Mouse (Mus musculus): ENCODE data around the gene Chpf. TPM values are rescaled to one million over a fixed set of nuclear protein-coding genes. Genes with fewer than 3 reads are reported as not detected.
A peak's percentile ranks its signal among the peaks of the same experiment; 100 is the strongest.

Chpf gene
- polyA plus RNA-seq, 1 experiment from 2014 or later: 5.6 TPM

DNA sequence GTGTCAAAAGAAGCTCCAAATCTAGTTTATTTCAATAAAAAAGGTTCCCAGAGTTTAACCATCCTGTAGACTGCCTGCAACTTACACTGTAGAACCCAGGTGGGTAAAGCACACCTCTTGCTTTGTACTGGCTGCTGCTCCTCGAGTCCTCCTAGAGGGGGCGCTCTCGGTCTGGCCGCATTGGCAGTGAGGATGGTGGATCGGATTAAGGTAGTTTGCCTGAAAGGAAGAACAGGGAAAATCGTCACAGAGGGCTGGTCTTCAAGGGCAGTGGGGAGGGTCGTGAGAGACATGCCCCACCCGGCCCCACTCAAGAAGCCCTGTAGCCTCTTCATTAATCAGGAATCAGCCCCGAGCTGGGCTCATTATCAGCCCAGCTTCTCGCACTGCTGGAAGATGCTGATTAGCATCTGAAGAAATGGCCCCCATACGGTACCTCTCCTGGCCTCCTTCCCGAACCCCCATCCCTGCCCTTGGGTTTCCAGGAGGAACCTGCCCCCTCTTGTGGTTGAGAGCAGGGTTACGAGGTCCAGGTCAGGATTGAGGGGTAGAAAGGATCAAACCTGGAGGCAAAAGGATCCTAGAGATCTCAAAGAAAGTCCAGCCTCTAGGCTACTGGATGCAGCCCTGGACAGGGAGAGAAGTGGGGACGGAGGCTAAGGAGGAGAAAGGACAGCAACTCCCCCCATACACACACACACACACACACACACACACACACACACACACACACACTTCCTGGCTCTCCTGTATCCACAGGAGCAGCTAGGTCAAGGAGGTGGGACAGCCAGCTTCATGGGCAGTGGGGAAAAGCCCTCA lies 22.2 kb downstream of the Chpf start:
- Histone ChIP-seq H3K4me3 (replicated peaks) (no peak overlapping the region), H3K4me2 (no peak overlapping the region), H3K27me3 (peaks cover 85% of the 10 kb centered on the region), H3K4me1 (replicated peaks) (peaks cover 35% of the 10 kb centered on the region), H3K9ac (no peak overlapping the region), H3K9me3 (replicated peaks) (no peaks in the 10 kb centered on the region), H3K36me3 (no peaks in the 10 kb centered on the region), H3K27ac (no peak overlapping the region)
- DNase-seq: no peak
- WGBS (ENCODE audit: insufficient replicate concordance): 8% methylated on average over 13 of the region's 14 CpGs
- no peak for ATAC-seq (ENCODE audit: low read depth)

DNA sequence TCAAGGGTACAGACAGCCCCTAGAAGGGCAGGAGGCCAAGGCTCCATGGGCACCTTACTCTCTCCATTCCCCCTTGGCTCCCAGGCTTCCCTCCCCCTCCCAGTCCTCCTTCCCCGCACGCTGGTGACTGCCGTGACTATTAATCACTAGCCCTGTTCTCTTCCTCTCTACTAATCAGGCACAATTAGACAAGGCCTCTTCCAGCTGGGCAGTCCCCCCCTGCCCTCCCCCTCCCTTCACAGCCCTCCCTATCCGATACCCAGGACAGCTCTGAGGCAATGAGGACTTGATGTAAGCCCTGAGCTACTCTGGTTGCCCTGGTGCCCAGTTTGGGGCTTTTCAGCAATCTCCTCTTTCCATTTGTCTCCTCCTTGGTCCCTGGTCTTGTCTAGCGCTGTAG lies 23.2 kb downstream of the Chpf start:
- no peak overlapping the region for H3K27ac ChIP-seq
- H3K4me3 ChIP-seq (replicated peaks): no peak overlapping the region
- no peak for ATAC-seq (ENCODE audit: low read depth)
- no peak overlapping the region for H3K4me2 ChIP-seq
- H3K4me1 ChIP-seq (replicated peaks): peaks cover 34% of the 10 kb centered on the region
- DNase-seq: no peak
- 27% methylated on average over 5 of the region's 5 CpGs for WGBS (ENCODE audit: insufficient replicate concordance)
- H3K27me3 ChIP-seq: peaks cover 95% of the 10 kb centered on the region
- no peaks in the 10 kb centered on the region for H3K36me3 ChIP-seq
- H3K9me3 ChIP-seq (replicated peaks): no peaks in the 10 kb centered on the region
- no peak overlapping the region for H3K9ac ChIP-seq

DNA sequence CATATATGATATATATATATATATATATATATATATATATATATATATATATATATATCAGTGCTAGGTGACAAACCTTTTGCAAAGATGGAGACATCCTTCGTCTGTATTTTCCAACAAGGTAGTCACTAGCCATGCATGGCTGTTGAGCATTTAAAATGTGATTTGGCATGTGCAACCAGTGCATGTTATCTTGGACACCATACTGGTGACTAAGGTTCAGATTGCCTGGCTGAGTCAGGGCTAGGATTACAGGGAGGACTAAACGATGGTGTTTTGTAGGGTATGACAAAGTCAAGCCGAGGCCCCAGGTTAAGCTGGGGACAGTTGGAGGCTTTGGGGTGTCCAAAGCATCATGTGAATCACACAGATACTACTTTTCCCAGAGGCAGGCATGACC lies 23.7 kb downstream of the Chpf start:
- ATAC-seq (ENCODE audit: low read depth): no peak
- WGBS (ENCODE audit: insufficient replicate concordance): 46% methylated on average over 3 of the region's 3 CpGs

DNA sequence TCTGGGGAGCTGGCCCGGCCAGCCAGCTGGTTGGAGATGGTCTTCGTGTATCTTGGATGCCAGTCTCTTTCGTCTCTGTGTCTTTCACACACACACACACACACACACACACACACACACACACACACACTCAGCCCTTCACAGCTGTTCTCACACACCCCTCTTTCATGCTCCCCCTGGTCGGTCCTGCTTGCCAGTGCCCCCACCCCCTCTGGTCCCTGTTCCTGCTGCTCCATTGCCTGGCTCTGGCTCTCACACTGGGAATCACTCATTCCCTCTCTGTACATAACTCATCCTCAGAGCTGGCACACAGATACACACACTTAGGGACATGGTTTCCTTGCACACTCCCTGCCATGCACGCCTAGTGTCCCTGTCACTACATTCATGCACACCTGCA lies 27.2 kb downstream of the Chpf start:
- Histone ChIP-seq H3K9me3 (replicated peaks) (no peaks in the 10 kb centered on the region), H3K36me3 (no peaks in the 10 kb centered on the region), H3K9ac (no peak overlapping the region), H3K4me1 (replicated peaks) (peaks cover 50% of the 10 kb centered on the region), H3K4me3 (replicated peaks) (no peak overlapping the region), H3K27ac (no peak overlapping the region), H3K4me2 (no peak overlapping the region), H3K27me3 (peaks cover 100% of the 10 kb centered on the region)
- no peak for DNase-seq
- no peak for ATAC-seq (ENCODE audit: low read depth)
- WGBS (ENCODE audit: insufficient replicate concordance): 62% methylated on average over 5 of the region's 5 CpGs

More for the DNA sequence above, 23.7 kb downstream of the Chpf start:
- Histone ChIP-seq H3K4me2 (no peak overlapping the region), H3K27me3 (peaks cover 99% of the 10 kb centered on the region), H3K27ac (no peak overlapping the region), H3K36me3 (no peaks in the 10 kb centered on the region), H3K4me3 (replicated peaks) (no peak overlapping the region), H3K9me3 (replicated peaks) (no peaks in the 10 kb centered on the region), H3K9ac (no peak overlapping the region), H3K4me1 (replicated peaks) (peaks cover 39% of the 10 kb centered on the region)
- no peak for DNase-seq

DNA sequence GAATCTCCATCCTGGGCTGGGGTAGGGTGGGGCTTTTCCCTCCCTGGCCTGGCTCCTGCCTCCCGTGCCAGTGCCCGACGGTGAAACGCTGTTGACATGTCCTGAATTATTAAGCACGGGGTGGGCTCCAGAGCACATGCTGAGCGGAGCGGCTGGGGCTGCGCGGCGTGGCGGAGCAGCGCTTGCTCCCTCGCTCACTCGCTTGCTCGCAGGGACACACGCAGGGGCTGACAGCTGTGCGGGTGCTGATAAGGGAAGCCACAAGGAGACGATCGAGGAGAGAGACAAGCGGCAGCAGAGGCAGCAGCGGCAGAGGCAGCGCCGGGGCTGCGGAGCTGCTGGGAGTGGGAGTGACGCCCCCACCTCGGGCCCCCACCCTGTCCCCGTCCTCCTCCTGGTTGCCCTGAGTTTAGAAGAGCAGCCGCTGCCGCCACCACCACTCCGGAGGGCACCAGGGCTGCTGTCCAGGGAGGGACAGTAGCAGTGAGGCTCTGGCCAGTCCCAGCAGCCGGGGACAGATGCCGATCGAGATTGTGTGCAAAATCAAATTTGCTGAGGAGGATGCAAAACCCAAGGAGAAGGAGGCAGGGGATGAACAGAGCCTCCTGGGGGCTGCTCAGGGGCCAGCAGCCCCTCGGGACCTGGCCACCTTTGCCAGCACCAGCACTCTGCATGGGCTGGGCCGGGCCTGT lies 28.6 kb downstream of the Chpf start, which contains the start of gene Asic4:
Asic4 (plus strand) TSS at position 123 of the 692 bp plus-strand sequence.
- peak within 1 kb of the TSS; percentile 59 for H3K9ac ChIP-seq
- peaks cover 98% of the 10 kb centered on the region for H3K27me3 ChIP-seq
- no peak within 1 kb of the TSS for H3K27ac ChIP-seq
- peak within 1 kb of the TSS; percentile 66 for H3K4me2 ChIP-seq
- ATAC-seq (ENCODE audit: low read depth): peak; percentile 55
- peaks cover 58% of the 10 kb centered on the region for H3K4me1 ChIP-seq (replicated peaks)
- peak; percentile 68 for DNase-seq
- no peaks in the 10 kb centered on the region for H3K36me3 ChIP-seq
- under 1% methylated on average over 35 of the region's 35 CpGs for WGBS (ENCODE audit: insufficient replicate concordance)
- no peaks in the 10 kb centered on the region for H3K9me3 ChIP-seq (replicated peaks)
- H3K4me3 ChIP-seq (replicated peaks): peak within 1 kb of the TSS; percentile 42

DNA sequence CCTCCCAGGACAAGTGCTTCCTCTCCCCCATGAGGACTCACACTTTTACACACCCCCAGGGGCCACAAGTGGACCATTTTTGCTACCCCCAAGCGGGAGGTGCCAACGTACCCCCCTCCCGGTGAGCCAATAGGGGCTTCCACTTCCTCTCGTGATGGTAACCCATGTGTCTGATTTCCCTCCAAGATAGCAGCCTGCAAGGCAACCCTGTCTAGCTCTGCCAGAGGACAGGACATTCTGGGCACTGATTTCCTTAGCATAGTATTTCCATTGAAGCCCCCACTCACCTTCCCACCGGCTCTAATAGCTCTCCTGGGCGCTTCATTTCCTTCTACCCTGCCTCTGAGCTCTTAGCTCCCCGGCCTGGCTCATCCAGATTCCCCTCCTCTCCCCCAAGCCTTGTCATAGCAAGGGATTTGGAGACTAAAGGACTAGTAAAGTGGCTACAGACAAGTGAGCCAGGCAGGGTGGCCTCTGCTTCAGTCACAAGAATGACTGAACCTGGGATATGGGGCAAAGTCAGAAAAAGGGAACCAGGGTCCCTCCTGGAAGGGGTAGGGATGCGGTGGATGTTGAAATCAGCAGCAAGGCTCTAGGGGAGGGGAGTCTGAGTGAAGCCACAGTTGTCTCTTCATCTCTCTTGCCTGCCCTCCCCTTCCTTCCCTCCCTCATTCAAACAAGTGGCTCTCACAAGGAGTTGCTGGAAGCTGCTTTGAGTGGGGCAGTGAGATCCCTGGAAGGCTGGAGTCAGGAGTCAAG lies 29.6 kb downstream of the Chpf start:
- DNase-seq (no peak), ATAC-seq (ENCODE audit: low read depth) (no peak)
- no peak overlapping the region for H3K27ac ChIP-seq
- H3K27me3 ChIP-seq: peaks cover 97% of the 10 kb centered on the region
- no peaks in the 10 kb centered on the region for H3K9me3 ChIP-seq (replicated peaks)
- H3K4me3 ChIP-seq (replicated peaks): peak overlapping the region; percentile 42
- peaks cover 67% of the 10 kb centered on the region for H3K4me1 ChIP-seq (replicated peaks)
- WGBS (ENCODE audit: insufficient replicate concordance): under 1% methylated on average over 8 of the region's 8 CpGs
- no peaks in the 10 kb centered on the region for H3K36me3 ChIP-seq
- H3K4me2 ChIP-seq: peak overlapping the region; percentile 66
- peak overlapping the region; percentile 59; the same call in 1 of the 2 replicates for H3K9ac ChIP-seq

DNA sequence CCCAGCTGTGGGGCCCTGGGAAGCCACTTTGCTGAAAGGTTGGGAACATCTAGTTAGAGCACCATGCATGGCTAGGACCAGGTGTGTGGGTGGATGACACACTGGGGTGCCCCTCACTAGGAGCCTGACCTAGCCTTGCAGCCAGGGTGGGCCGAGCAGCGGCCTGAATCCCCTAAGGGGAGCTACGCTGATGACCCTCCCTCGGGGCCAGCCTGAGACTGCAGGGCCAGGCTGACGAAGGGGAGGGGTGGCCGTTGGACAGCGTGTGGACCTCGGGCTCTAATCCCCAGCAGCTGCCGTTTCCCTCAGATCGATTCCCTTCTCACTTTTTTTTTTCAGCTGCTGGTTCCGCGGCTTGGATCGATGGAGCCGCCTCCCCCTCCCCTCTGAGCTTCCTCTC lies 30.2 kb downstream of the Chpf start:
- under 1% methylated on average over 13 of the region's 14 CpGs for WGBS (ENCODE audit: insufficient replicate concordance)

DNA sequence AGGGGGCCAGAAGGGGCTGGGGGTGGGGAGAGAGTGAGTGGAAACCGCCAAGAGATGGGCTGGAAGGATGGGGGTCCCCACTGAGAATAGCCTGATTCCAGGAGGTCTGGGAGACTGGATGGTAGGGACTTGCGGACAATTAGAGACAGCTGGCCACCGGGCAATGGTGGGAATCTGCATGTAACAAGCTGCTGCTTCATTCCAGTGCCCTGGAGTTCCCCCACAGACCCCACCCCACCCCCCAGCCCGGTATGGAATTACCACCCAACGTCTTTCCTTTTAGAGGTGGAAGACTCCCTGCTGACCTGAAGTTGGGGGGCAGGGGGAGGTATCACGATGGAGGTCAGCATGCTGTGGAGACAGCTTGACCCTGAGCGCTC lies 31.1 kb downstream of the Chpf start:
- Histone ChIP-seq H3K9me3 (replicated peaks) (no peaks in the 10 kb centered on the region), H3K4me2 (peak overlapping the region; percentile 66), H3K27ac (no peak overlapping the region), H3K9ac (0 out of 2 replicates have a peak overlapping the region, but pooled peaks have one; percentile 41), H3K4me1 (replicated peaks) (peaks cover 79% of the 10 kb centered on the region), H3K4me3 (replicated peaks) (peak overlapping the region; percentile 41; the same call in 1 of the 2 replicates), H3K36me3 (no peaks in the 10 kb centered on the region), H3K27me3 (peaks cover 83% of the 10 kb centered on the region)
- ATAC-seq (ENCODE audit: low read depth) (no peak), DNase-seq (no peak)
- WGBS (ENCODE audit: insufficient replicate concordance): 2% methylated on average over 7 of the region's 7 CpGs

More for the DNA sequence above, 30.2 kb downstream of the Chpf start:
- DNase-seq (no peak), ATAC-seq (ENCODE audit: low read depth) (no peak)
- Histone ChIP-seq H3K4me1 (replicated peaks) (peaks cover 73% of the 10 kb centered on the region), H3K36me3 (no peaks in the 10 kb centered on the region), H3K4me2 (0 out of 2 replicates have a peak overlapping the region, but pooled peaks have one; percentile 2), H3K9me3 (replicated peaks) (no peaks in the 10 kb centered on the region), H3K4me3 (replicated peaks) (no peak overlapping the region), H3K27ac (no peak overlapping the region), H3K27me3 (peaks cover 92% of the 10 kb centered on the region), H3K9ac (no peak overlapping the region)

DNA sequence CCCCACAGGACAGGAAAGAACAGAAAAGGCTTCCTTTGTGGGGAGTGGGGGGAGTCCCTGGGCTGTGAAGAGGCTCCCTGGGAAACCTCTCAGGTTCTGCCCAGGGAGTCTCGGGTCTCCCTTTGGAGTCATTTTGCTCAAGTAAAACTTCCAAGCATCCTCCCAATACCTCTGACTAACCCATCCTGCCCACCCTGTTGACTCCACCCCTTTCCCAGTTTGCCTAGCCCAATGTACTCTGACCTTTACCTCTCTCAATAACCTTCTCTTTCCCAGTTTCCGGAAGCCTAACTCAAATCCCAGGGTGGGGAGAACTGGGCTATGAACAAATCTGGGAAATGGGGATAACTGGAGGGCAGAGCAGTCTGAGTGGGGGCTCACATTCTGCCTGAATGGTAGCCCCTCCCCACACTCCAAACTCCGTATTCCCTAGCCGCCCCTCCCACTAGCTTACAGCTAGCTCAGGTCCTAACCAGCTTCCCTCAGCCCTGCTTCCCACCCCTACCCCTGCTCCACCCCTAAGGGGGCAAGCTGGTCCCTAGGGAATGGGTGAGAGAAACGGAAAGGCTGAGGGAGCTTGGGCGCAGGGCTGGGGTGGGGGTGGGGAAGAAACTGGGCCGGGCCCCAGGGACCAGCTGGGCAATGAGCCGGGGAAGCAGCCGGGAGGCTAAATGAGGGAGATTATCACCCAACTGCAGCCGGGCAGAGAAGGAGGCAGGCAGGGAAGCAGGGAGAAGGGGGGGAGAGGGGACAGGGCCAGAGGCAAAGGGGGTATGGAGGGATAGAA lies 31.6 kb downstream of the Chpf start:
- Histone ChIP-seq H3K4me1 (replicated peaks) (peaks cover 79% of the 10 kb centered on the region), H3K27ac (peak overlapping the region; percentile 39; the same call in 1 of the 2 replicates), H3K9me3 (replicated peaks) (no peaks in the 10 kb centered on the region), H3K4me3 (replicated peaks) (peak overlapping the region; percentile 41), H3K27me3 (peaks cover 77% of the 10 kb centered on the region), H3K4me2 (peak overlapping the region; percentile 66), H3K9ac (peak overlapping the region; percentile 49; the same call in 1 of the 2 replicates), H3K36me3 (no peaks in the 10 kb centered on the region)
- 1% methylated on average over 10 of the region's 10 CpGs for WGBS (ENCODE audit: insufficient replicate concordance)
- DNase-seq (no peak), ATAC-seq (ENCODE audit: low read depth) (no peak)

DNA sequence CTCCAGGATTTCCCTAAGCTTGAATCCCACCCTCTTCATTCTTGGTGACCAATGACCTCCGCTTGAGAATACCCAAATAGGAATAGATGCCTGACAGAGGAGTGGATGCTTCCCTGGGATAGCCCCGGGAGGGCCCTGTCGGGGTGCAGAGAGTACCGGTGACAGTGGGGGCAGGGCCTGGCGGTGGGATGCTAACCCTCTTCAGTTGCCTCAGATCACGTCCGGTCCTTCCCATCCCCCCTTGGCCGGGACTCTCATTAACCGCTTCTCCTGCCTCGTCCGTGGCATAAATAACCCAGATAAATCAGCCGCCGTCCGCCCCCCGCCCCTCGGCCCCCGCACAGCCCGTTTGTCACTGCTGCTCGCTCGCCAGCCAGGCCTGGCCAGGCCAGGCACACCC lies 32.5 kb downstream of the Chpf start:
- Histone ChIP-seq H3K9me3 (replicated peaks) (no peaks in the 10 kb centered on the region), H3K27ac (peak overlapping the region; percentile 73), H3K27me3 (peaks cover 69% of the 10 kb centered on the region), H3K4me2 (peak overlapping the region; percentile 66), H3K9ac (peak overlapping the region; percentile 49), H3K36me3 (0 out of 2 replicates have a peak, but pooled peaks cover 2% of the 10 kb centered on the region), H3K4me1 (replicated peaks) (peaks cover 79% of the 10 kb centered on the region), H3K4me3 (replicated peaks) (peak overlapping the region; percentile 36)
- no peak for ATAC-seq (ENCODE audit: low read depth)
- WGBS (ENCODE audit: insufficient replicate concordance): 2% methylated on average over 20 of the region's 20 CpGs
- DNase-seq: no peak
